Mouse (Mus musculus) cerebellum, adult 2 months (tissue): ENCODE measurements around the gene Plxdc1.

Experiments
- CTCF ChIP-seq: fragments of 200-500 bp; IDR thresholded peaks from 2 replicates; pipeline ENCODE4 v1.5.1; 2011; ENCODE audit warnings: low read depth, mild to moderate bottlenecking, control low read depth, low read length, moderate library complexity, borderline replicate concordance; ENCODE audit not compliant: insufficient read depth
- POLR2A ChIP-seq: fragments of 200-500 bp; IDR thresholded peaks from 2 replicates; pipeline ENCODE4 v1.6.1; 2011; ENCODE audit warnings: low read length, control low read depth, borderline replicate concordance; ENCODE audit not compliant: insufficient read depth

GRCm38 (mm10) chr11:97935913-97936575 is 50.2 kb downstream of the Plxdc1 start:
- no peak for TF ChIP-seq CTCF
- TF ChIP-seq POLR2A: no peak
